Mouse (Mus musculus) naive thymus-derived CD4-positive, alpha-beta T cell, adult 2 months (primary cell): ENCODE data around the gene Syn2.
A peak's percentile ranks its signal among the peaks of the same experiment; 100 is the strongest.

ENCODE experiments used
- DNase-seq: peaks from one replicate; pipeline ENCODE4 v3.0.0-alpha.2; 2011; ENCODE audit warnings: low read depth

Syn2 gene

DNA sequence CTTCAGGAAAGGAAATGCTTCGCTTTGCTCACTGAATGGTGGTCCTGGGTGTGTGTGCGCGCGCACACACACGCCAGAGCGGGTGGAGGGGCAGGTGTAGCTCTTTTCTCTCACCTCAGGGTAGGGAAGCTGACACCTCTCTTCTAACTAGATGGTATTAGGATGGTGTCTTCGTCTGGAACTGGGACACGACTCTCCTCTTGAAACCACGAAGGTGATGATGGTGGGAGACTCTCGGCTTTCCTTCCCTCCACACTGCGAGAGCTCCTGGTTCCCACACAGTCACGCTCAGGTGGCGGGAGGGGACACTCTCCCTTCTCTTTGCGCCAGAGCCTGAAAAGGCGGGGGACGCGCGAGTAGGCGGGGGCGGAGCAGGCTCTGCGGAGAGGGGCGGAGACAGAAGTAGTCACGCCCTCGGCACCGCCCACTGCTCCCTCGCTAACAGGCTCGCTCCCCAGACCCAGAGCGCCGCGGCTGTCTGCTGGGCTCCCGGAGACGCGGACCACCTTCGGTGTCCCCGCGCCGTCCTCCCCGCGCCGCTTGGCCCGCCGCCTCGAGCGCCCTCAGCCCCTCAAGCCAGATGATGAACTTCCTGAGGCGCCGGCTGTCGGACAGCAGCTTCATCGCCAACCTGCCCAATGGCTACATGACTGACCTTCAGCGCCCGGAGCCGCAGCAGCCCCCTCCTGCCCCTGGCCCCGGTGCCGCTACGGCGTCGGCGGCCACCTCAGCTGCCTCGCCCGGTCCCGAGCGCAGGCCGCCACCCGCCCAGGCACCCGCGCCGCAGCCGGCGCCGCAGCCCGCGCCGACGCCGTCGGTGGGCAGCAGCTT, at the start of gene Syn2:
Gene Syn2, plus strand, starts transcription at position 402 of the 831 bp plus-strand sequence.
- DNase-seq, result peak; percentile 27

DNA sequence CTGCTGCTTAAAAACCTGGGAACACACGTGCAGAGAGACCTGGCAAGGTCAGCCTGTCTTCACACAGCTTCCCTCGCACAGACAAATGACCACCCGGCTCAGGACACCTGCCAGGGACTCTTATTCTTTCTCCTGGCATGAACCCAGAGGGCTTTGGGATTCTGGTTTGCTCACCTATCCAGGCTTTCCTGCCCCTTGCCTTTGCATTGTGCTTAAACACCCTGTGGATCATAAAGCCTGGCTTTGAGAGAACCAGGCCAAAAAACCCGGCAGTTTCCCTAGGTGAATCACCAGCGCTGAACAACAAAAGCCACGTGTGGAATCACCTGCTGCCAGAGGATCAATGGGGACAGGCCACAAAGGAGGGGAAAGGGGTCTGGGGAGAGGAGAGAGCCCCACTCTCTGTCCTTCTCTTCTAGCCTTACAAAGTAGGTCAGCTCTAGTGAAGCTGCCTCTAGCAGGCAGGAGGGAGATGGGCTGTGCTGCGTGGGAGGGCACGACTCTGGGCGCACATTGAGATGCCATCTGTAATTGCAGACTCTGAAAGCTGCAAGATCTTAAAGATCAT, 49.3 kb upstream of the Syn2 start:
- no peak for DNase-seq

DNA sequence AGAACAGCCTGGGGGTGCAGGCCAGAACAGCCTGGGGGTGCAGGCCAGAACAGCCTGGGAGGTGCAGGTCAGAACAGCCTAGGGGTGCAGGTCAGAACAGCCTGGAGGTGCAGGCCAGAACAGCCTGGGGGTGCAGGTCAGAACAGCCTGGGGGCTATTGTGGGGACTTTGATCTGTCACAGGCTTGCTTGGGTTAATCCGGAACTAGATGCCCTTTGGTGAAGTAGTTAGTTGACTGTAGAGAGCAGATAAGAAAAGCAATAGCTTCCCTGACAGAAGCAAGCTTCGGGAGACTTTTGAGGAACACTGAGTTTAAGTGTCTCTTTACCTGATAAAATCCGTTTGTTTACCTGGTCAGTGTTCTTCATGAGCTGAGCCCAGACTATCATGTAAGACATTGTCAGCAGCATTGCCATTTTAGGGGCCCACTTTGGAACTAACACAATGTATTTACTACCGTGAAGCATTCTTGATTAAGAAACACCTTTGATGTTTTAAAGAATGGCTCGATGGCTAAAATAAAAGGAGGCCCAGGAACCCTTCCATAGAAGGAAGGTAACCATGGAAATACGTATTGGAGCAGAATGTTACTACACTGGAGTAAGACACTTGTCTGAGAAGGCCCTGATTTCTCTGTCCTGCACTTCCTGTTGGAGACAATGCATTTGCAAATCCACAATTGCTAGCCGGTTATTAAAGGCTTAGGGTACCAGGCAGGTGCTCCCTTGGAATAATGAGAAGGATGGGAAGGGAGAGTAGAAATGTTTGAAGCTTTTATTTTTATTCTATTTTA, 46.2 kb upstream of the Syn2 start:
- no peak for DNase-seq

DNA sequence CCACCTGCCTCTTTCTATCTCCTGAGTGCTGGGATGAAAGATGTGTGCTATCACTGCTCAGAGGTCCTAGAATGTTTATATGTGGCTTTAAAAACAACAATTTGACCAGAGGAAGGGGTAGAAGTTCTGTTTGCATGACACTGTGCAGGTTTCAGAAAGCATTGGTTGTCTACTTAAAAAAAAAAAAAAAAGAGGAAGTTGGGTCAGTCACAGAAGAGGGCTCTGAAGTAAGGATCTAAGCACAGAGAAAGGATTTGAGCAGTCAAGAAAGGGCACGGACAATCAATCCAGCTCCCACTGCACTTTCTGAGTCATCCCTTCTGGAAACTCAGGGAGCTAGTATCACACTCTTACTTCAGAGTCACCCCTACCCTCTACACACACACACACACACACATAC, 43.0 kb upstream of the Syn2 start:
- DNase-seq, result no peak

DNA sequence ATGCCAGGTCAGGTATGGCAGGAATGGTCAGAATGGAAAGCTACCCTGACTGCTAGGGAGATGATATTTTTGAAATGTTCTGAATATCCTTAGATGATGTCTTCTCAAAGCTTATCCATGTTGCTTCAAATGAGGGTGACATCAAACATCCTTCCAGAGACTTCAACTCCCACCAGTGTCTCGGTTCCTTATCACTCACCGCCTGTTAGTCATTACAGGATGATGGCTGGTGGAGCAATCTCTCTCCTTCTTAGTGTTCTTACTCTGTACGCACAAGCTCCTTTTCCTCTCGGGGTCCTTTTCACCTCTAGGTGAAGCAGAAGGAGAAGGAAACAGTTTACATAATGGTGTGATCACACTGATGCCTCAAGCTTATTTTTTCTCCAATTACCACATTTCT, 32.2 kb upstream of the Syn2 start:
- no peak for DNase-seq

DNA sequence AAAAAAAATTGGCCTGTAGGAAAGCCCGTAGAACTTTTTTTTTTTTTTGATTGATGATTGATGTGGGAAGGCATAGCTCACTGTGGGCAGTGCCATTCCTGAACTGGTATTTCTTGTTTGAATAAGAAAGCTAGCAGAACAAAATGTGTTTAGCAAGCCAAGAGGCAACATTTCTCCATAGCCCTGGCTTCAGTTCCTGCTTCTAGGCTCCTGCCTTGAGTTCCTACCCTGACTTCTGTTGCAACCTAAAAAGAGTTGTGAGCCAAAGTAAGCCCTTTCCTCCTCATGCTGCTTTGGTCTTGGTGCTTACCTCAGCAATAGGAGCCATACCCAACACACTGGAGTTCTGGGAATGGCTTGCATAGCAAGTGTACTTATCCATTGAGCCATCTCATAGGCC, 23.3 kb upstream of the Syn2 start:
- no peak for DNase-seq

DNA sequence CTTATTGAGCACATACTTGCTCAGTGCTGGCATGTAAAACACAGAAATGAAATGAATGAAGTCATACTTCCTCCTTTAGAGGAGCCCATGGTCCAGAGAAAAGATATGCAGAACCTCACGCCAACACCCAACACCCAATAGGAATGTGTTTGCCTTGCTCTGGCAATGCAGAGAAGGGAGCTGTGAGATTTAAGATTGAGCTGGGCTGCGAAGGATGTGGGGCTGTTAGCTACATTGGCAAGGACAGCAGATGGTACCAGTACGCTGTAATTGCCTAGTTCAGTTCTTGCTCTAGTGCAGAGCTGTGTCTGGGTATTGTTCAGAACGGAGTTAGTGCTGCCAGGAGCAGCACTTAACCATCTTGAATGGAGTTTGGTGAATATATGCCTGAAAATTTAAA, 12.5 kb upstream of the Syn2 start:
- no peak for DNase-seq

DNA sequence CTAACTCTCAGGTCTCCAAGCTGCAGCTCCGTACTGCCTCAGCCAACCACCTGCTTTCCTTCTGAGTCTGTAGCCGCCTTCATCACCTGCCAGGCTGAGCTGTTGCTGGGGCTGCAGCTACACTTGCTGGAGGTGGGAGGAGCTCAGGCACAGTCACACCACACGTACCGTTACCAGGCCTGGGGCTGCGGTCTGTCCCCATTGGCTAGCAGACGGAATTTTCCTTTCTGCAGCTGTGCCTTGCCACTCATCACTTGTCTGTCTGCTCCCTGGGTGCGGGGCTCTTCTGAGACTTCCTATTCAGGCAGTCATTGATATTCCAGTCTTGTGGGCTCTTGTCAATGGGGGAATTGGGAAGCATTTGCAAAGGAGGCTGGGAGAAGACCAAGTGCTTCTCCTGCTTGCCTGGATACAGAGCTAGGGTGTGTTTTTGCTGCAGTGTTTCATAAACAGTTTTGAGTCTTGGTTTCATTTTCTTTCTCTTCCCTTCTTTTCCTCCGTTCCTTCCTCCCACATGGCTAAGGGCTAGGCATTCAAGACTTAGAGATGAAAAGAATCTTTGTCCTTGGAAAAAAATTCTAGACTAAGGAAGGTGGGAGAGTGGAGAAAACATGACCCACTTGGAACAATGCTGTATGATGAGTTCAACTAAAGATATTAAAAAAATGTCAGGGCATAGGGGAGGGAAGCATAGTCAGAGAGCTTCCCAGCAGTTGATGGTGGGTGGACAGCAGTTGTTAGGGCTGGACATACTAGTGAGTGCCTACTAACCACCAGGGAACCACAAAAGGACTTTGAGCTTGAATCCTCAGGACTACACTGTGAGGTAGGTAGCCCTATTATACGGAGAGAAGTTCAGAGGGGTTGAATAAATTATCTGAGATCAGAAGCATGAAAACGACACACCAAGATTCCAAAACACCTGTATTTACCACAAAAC, 11.2 kb upstream of the Syn2 start:
- DNase-seq, result peak; percentile 30

DNA sequence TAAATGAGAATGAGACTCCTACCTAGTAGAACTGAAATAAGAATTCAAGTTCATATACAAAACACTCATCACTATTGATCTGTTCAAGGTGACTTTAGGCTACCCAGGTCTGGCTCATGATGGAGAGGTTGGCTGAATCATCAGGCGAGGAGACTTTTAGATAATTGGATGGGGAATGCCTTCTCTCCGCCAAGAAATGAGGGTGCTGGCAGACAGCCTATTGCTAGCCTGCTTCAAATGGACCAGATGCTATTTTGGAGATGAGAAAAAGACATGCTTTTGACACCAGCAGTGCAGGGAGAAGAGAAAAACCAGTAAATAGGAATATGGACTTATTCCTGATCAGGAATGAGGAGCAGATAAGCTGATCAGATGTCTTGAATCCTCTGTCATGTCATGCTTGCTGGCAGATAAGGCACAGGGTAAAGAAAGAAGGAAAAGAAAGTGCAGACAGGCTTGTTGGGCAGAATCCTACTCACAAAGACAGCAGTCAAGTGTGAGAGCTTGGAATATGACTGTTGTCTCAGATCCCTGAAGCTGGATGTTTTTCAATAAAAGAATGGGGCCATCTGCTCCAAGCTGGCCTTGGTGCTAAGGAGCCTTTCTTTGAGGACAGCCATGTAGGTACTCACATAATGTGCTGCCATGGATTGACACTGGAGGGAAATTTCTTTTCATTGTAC, 9.9 kb upstream of the Syn2 start:
- no peak for DNase-seq

DNA sequence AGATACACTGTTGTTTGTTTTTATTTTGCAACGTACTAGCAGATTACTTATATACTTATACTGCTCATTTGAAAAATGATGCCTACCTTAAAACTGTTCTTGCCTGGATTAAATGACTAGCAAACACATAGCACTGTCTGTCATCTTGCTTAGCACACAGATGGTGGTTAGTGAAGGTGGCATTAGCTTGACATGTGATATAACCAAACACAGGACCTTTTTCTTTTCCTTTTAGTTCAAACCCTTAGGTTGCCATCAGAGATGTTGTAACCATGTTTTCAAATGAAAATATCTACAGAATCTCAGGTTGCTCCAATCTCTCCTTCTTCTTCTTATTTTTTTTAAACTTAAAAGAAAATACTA, 9.4 kb upstream of the Syn2 start:
- DNase-seq, result no peak

DNA sequence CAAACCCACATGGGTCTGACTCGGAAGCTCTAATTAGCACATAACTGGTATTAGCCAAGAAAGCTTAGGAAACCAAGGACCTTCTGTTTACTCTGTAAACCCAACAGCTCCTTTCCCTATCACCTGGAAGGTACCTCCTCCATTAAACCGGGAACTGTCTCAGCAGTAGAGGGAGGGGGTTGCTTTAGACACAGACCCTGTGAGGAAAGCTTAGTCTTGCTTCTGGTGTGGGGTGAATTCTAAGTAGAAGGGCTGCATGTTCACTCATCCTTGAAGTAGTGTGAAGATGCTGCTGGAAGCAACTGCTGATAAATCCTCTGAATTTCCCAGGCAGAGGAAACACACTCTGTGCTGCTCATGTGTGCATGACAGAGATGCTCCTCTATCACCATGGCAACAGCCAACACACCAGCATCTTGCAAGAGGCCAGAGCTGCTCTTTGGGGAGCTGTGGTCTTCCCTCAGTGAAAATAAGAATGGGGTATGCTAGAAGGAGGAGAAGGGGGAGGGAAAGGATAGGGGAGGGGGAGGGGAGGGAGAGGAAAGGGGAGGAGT, 8.4 kb upstream of the Syn2 start:
- DNase-seq, result no peak

DNA sequence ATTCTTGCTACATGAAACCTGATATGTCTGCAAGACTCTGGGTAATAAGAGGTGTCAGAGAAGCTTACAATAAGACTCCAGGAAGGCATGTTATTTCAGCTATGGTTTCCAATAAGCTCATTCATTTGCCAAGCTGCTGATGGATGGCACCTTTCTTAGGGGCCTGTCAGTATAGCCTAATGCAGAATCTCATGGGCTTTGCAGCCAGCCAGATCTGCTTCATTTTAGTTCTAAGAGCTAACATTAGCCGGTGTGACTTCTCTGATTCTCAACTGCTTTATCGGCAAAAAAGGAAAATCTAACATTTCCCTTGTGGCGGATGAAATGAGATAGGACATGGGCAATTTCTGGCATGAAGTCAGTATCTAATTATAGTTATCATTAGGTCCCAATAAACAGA, 7.9 kb upstream of the Syn2 start:
- no peak for DNase-seq

DNA sequence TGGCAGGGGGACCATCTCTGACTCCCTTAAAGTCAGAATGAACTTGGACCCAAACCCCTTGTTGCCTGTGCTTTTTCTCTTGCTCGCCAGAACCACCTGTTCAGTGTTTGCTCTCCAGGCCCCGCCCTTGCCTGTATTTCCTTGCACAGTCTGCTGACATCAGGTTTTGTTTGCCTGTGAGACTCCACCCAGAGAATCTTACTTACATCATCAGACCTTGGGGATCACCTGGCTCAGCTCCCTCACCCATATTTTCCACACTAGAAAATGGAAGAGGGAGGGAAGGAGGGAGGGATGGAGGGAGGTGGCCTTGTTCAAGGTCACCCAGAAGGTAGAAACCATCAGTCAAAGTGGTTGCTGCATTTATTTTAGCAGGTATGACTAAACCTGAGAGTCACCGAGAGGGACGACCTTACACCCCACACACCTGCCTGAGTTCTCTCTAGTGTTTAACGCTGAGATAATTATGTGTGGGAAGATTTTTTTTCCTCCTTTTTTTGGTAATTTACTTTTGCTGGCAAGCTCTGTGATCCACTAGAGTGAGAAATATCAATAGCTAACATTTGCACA, 7.4 kb upstream of the Syn2 start:
- DNase-seq, result no peak

DNA sequence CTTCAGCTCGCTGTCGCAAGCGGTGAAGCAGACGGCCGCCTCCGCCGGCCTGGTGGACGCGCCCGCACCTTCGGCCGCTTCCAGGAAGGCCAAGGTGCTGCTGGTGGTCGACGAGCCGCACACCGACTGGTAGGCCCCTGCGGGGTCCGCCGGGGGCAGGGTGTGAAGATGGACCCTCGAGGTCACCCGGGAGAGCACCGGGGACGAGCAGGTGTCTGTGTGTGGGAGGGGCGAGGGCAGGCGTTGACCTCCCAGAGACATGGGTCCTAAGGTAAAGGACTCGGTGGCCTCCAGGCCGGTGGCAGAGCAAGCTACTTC, 589 bp downstream of the Syn2 start:
- no peak for DNase-seq

DNA sequence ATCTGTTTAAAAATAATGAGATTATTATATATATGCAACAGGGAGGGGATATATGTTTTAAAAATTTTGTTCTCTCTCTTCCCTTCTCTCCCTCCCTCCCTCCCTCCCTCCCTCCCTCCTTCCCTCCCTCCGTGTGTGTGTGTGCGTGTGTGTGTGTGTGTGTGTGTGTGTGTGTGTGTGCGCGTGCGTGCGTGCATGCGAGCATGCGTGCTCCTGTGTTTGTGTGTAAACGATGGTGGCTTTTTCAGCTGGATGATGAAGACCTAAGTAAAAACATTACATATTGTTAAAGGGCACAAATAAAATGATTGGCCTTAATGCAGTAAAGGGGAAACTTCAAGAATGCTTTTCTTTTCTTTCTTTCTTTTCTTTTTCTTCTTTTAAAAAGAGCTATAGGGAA, 1.5 kb downstream of the Syn2 start:
- DNase-seq, result no peak

DNA sequence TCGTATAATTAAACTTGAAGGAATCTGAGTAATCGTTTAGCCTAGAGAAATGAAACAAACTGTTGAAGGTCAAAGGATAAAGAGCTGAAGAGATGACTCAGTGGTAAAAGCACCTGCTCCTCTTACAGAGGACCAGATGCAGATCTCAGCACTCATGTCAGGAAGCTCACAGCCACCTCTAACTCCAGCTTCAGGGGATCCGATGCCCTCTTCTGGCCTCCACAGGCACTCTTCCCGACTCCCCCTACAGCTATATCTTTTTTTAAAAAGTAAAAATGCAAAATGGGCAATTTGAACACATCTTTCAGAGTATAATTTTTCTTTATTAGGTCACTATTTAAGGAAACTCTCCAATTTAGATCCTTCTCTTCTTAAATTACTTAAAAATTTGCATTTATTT, 6.7 kb downstream of the Syn2 start:
- DNase-seq, result no peak

DNA sequence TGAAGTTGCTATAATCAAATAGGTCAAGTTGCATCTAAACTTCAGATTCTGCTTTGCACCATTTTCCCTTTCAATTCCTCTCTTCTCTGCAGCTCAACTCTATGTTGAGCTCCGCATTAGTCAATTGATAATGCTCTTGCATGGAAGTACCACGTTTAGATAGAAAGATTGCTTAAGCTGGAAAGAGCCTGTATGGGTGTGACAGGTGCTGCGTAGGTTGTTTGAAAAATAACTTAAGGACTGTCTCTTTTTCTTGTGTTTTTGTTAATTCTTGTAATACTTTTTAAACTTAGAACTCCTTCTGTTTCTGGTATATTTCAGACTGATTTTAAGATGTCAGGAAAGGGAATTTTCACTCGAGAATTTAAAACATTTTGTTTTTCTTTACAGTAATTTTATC, 26.5 kb downstream of the Syn2 start:
- no peak for DNase-seq

DNA sequence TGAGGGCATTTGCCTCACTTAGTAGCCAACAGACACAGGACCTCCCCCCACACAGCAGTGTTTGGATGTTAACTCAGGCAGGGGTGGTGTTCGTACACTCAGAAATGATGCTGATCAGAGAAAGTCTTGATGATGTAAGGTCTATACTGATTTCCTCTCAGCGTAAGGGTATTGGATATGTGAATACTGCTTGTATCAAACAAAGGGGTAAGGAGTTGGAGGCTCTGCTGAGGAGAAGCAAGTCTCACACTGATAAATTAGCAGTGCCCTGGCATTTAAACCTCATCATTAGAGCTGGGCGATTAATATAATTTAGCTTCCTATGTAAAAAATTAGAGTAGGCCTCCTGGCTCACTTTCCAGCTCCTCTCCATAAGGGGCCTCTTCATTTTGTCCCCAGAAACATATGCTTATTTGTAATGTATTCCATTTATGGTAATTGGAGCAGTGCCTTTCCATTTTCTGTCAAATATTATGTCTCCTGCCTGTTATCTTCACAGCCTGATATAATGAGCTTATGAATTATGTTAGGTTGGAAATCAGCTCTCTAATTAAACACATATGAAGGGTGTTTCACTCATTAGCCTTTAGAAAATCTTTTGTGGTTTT, 31.3 kb downstream of the Syn2 start:
- DNase-seq, result no peak

DNA sequence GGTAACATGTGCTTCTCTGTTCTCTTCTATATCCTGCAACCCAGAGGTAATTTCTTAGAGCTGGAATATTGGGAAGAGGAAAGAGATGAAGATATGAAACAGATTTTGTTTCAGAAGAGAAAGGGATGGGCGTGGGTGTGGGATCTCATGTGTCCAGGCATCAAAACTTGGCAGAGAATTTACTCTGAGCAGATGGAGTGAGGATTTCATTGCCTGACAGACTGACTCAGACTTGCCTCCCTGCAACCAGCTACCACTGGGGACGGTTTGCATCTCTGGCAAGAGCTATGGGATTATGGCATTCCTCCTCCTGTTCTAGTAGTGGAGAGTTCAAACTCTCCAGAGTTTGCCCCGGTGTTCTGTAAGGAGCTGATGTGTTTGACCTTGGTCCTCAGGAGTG, 34.2 kb downstream of the Syn2 start:
- no peak for DNase-seq

DNA sequence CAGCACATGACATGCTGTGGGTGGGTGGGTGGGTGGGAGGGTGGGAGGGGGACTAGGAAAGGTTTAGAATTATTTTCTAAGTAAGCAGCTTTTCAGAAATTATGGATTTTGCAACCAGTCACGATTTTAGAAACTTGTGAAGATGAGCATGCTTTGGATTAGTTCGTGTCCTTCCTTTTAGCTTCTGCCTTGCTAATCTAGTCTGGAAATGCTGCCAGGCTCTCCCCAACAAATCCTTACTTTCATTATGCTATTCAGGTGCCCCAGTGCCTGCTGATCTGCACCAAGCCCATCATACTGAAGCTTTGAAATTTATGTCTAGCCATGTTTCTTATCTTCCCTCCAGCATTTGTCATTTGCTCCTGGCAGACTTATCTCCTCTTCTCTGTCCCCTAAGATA, 34.8 kb downstream of the Syn2 start:
- no peak for DNase-seq

DNA sequence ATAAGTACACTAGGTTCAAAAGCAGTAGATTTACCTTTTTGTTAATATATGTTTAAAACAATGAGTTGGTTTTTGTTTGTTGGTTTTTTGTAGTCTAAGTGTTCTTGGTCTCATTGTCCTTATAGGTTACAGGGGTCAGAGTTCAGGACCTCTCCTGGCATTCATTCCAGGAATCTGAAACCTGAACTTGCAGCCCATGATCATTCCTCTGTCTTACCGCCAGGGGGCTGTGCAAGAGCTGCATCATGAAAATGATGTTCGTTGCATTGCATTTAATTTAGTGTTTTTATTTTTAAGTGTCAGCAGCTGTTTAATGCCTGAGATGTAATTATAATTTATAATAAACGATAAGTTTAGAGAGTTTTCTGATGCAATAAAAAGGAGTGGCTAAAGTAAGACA, 40.1 kb downstream of the Syn2 start:
- peak; percentile 34 for DNase-seq
